Mouse (Mus musculus) bone marrow, adult 2 months (tissue): ENCODE results near the gene AU018091.

ENCODE experiments used
- CTCF ChIP-seq: fragments of 200-500 bp; IDR thresholded peaks from 2 replicates; pipeline ENCODE4 v1.5.1; 2011; ENCODE audit warnings: low read length, control low read depth; ENCODE audit not compliant: control insufficient read depth, insufficient read depth
- POLR2A ChIP-seq: fragments of 200-500 bp; IDR thresholded peaks from 2 replicates; pipeline ENCODE4 v1.6.1; 2011; ENCODE audit warnings: low read depth, mild to moderate bottlenecking, control low read depth, low read length, borderline replicate concordance; ENCODE audit not compliant: control insufficient read depth

DNA sequence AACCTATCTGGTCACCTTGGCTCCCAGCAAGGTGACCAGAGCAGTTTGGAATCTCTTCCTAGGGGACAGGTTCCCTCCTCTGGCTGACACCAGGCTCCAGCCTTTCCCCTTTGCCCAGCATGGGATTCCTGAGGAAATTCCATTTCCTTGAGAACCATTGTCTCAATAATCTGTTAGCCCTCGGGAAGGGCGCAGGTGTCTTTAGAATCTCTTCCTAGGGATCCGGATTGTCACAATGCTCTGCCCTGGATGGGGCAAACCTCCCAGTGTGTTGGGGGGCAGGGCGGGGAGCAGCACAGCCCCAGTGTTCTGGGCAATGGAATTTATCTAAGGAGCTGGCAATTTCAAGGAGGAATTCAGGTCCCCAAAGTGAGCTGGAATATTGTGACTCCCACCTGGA lies 37.5 kb upstream of the AU018091 start:
- TF ChIP-seq POLR2A (no peak), CTCF (no peak)
